Mouse (Mus musculus) lung, postnatal 25 days (tissue): ENCODE measurements around the gene Dnah1.

ENCODE experiments used
- DNase-seq: peaks from one replicate; pipeline ENCODE4 v3.0.0; 2022; ENCODE audit warnings: low spot score

Dnah1 gene

GRCm38 (mm10) chr14:31233996-31234591 is 89.6 kb downstream of the Dnah1 start:
- DNase-seq: peak; percentile 89

DNA sequence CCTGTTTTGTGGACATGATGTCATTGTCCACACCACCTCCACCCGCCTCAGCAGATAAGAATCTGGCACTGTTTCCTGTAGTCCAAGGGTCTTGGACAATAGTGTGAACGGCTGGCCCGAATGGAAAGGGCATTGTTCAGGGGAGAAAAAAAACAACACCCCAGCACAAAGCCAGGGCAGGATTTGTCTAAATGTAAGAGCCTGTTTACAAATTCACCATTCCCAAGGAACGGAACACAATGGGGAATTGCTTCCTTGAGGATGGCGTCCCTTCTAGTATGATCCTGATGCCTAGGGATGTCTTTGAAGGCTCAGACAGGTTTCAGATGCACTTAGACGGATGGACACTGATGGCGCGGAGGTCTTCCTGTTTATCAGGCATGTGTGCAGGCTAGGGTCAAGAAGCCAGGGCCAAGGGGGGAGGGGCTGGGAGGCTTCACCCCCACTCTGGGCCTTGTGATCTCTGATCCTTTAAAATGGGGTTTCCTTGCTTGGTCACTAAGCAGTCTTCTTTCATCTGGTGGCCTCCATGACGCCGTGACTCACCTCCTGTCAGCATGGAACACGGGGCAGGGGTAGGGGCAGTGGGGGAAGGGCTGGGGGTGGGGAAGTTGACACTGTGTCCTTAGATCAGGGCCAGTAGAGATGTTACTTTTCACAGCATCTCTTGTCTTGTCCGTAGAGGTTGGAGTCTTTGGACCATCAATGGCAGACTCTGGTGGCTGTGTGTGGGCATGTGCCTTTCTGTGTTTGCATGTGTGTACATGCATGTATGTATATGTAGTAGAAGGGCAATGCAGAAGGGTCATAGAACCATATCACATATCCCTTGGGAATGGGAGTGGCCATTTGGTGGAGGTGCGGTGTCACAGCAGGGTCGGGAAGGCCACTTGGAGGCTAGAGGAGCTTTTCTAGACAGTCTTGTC is 90.4 kb downstream of the Dnah1 start:
- peak; percentile 85 for DNase-seq

DNA sequence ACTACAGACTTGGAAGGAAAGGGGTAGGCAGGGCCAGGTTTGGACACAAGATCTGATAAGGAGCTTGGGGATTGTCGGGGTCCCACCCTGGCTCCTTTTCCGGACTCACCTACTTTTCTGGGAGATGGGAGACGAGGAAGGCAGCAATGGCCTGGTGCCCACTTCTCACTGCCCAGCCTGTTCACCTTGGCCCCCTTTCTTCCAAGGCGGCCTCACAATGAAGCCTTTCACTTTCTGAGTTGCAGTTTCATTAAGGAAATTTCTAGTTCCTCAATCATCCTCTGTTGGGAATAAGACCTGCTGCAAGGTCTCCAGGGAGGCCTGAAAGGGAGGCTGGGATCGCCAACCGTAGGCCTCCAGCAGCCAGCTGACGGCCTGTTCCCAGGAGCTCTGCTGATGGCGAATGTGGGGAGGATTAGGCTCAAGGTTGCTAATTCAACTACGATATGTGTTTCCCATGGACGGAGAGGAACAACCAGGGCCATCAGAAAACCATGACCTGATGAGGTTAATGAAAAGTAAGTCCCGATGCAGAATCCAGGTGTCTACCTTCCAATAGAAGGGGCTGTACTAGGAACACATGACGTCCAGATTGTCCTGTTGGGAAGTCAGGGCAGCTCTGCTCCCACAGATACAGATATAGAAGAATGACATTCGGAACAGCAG is 91.2 kb downstream of the Dnah1 start:
- DNase-seq: no peak

DNA sequence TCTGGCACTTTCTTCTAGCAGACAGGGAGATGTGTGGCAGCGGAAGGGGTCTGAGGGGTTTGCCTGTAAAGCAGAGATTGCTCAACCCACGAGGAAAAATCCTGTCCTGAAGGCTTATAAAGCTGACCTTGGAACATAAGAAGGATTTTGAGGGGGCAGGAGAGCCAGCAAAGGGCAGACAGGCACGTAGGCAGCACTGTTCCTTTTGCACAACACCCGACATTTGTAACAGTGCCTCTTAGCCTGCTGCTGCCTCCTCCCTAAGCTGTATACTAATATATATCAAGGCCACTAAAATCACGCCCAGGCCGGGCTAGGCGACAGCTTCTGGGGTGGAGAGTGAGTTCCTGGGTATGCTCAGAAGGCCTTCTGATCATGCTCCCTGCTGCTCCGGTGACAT is 93.3 kb downstream of the Dnah1 start:
- no peak for DNase-seq

DNA sequence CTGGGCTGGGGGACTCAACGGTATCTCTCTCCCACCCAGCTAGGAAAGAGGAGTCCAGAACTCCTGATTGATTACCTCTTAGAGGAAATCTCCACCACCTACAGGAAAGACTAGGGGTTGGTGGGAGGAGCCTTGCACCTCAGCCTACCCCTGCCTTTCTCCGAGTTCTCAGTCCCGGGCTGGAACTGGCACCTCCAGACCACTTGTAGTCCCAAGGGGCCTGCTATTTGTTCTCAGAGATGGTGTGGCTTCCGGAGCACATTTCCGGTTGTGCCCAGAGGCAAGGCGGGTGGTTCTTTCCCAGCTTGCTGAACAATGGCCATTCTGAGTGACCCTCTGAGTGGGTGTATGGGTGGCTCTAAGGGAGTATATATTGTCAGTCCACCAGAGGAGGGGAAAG is 95.5 kb downstream of the Dnah1 start:
- DNase-seq: peak; percentile 80

- DNase-seq: no peak
Observed at GRCm38 (mm10) chr14:31226978-31227377, 96.7 kb downstream of the Dnah1 start.

DNA sequence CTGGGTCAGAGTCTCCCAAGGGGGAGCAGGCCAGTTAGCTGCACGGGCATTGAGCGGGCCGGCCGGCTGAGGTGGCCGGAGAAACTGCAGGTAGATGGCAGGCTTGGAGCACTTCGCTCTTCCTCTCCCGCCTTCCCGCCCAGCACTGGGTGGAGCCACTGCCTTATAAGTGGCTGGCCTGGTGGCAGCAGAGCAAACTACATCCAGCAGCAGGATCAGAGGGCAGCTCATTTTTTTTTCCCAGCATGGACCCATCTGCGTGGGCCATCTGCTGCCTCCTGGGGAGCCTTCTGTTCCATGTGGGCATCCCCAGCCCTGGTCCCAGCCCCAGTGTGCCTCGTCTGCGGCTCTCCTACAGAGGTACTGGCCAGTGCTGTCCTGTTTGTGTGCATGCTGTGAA is 106.0 kb downstream of the Dnah1 start, which contains the start of gene Sema3g:
Sema3g (plus strand) TSS at position 195 of the 400 bp plus-strand sequence.
- peak; percentile 89 for DNase-seq

DNA sequence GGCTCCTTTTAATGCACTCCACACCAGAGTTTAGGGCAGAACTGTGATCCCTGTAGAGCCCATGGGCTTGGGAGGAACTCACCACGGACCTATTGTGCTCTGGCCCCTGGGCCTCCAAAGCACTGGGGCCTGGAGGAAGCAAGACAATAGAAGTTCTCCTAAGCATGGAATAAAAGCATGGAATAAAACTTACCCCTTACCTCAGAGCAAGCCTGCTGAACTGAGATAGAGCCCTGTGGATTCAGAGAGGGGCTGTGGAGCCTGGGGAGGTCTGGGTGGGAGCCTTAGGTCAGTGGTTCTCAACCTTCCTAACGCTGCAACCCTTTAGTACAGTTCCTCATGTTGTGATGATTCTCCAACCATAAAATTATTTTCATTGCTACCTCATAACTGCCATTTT is 106.8 kb downstream of the Dnah1 start, which contains the start of gene Nisch:
Nisch (minus strand) TSS at position 101 of the 400 bp plus-strand sequence.
- no peak for DNase-seq

DNA sequence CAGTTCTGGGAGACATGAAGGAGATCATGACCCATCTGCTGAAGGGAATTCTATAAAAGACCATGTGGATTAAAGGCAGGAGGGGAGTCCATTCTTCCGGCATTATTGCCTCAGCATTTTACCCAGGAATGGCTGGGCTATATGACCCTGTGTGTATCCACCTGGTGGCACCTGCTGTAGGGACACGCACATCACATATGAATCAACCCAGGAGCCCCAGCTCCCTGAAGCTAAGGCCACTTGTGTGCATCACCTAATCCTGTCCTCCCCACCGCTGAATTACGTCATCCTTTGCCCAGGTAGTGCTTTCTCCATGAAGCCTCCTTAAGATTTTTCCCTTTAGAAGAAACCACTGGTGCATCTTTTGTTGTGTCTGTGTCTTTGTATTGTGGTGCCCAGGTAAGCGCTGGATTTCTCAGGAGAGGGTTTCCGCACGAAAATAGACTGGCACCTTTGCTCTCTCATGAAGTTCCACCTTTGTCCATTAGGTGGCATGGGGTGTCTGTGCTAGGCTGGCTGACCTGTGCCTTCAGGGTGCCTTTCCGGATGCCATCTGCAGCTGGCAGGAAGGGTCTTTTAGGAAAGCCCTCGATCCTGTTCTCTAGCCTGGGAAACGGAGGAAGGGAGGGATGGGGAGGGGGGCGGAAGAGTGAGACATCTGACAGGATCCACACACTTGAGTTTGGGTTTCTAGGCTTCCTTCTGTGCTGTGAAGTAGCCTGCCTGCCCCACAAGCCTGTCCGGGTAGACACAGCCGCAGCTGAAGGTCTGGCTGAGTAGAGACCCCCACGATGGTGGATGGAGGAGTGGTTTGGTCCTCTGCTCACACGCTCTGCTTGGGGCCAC is 108.3 kb downstream of the Dnah1 start:
- DNase-seq: peak; percentile 85

DNA sequence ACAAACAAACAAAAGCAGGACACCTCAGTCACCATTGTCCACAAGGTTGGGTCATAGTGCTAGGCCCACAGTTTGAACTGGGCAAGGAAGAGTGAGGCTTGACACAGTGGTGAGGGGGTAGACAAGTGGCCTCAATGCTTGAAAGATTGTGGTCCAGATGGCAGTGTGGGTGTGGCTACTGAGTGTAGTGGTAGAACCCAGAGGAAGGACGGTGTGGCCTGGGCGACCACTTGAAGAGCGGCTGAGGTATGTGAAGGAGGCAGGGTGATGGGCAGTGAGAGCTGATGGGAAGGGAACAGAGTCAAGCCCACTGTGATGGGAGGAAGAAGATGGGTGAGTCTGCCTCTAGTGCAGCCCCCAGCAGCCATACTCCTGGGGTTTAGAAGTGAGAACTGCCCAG is 109.0 kb downstream of the Dnah1 start:
- DNase-seq: no peak

- DNase-seq: no peak
Observed at GRCm38 (mm10) chr14:31213868-31214267, 109.8 kb downstream of the Dnah1 start.

- DNase-seq: no peak
Observed at GRCm38 (mm10) chr14:31212499-31212898, 111.2 kb downstream of the Dnah1 start.

DNA sequence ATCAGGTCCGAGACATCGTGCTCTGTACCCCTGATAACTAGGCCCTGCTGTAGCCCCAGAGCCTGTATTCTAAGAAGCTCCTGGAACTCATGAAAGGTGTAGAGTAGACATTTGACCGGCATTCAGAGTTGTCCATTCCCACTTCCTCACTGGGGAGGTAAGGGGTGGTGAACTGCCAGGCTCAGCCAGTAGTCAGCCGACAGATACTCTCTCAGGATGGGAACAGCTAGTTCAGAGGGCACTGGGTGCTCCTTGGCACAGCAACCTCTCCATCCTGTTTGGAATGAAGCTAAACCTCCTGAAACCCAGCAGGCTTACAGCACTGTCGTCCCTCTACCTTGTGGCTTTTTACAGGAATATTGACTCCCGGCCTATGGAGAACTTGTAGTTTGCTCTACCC is 111.8 kb downstream of the Dnah1 start:
- DNase-seq: no peak
